Mouse (Mus musculus) ovary, postnatal 10 days (tissue): ENCODE measurements at regions not wholly inside any gene's neighbourhood (a gene's known extent, or its start where the extent isn't known, plus 50 kb on each side); places are given as distances from the start of the nearest gene placed in this dataset.

ENCODE experiments used
- DNase-seq: peaks from one replicate; pipeline ENCODE4 v3.0.0; 2022; ENCODE audit warnings: low spot score

- DNase-seq: no peak
These were observed 235.4 kb upstream of the Rgma start for GRCm38 (mm10) chr7:73139901-73140300.

- no peak for DNase-seq
These were observed 234.1 kb upstream of the Rgma start for GRCm38 (mm10) chr7:73141167-73141566.

- no peak for DNase-seq
These were observed 231.4 kb upstream of the Rgma start for GRCm38 (mm10) chr7:73143902-73144301.

- no peak for DNase-seq
These were observed 230.5 kb upstream of the Rgma start for GRCm38 (mm10) chr7:73144846-73145245.

- DNase-seq: no peak
These were observed 228.1 kb upstream of the Rgma start for GRCm38 (mm10) chr7:73147251-73147650.

GRCm38 (mm10) chr7:73150436-73150835 is 224.9 kb upstream of the Rgma start:
- DNase-seq: no peak

- no peak for DNase-seq
These were observed 223.5 kb upstream of the Rgma start for GRCm38 (mm10) chr7:73151586-73152467.

GRCm38 (mm10) chr7:73153668-73154067 is 221.6 kb upstream of the Rgma start:
- no peak for DNase-seq

- no peak for DNase-seq
These were observed 216.5 kb upstream of the Rgma start for GRCm38 (mm10) chr7:73158833-73159232.

GRCm38 (mm10) chr7:73160968-73161367 is 214.3 kb upstream of the Rgma start:
- no peak for DNase-seq

GRCm38 (mm10) chr7:73163687-73164086 is 211.6 kb upstream of the Rgma start:
- no peak for DNase-seq

GRCm38 (mm10) chr7:73165521-73165920 is 209.8 kb upstream of the Rgma start:
- DNase-seq: no peak

- no peak for DNase-seq
These were observed 205.9 kb upstream of the Rgma start for GRCm38 (mm10) chr7:73169416-73169815.

GRCm38 (mm10) chr7:73172615-73173014 is 202.7 kb upstream of the Rgma start:
- no peak for DNase-seq

- no peak for DNase-seq
These were observed 191.5 kb upstream of the Rgma start for GRCm38 (mm10) chr7:73183761-73184160.

- DNase-seq: no peak
These were observed 190.9 kb upstream of the Rgma start for GRCm38 (mm10) chr7:73184208-73185070.

GRCm38 (mm10) chr7:73185071-73185531 is 190.2 kb upstream of the Rgma start:
- DNase-seq: no peak

GRCm38 (mm10) chr7:73185591-73185990 is 189.7 kb upstream of the Rgma start:
- no peak for DNase-seq

GRCm38 (mm10) chr7:73186501-73186900 is 188.8 kb upstream of the Rgma start:
- no peak for DNase-seq

GRCm38 (mm10) chr7:73191388-73192278 is 183.7 kb upstream of the Rgma start:
- no peak for DNase-seq

GRCm38 (mm10) chr7:73192839-73193238 is 182.5 kb upstream of the Rgma start:
- no peak for DNase-seq

- no peak for DNase-seq
These were observed 180.0 kb upstream of the Rgma start for GRCm38 (mm10) chr7:73195306-73195705.
